ENCODE assay signal across 24 mouse cellular contexts in the genomic region with DNA sequence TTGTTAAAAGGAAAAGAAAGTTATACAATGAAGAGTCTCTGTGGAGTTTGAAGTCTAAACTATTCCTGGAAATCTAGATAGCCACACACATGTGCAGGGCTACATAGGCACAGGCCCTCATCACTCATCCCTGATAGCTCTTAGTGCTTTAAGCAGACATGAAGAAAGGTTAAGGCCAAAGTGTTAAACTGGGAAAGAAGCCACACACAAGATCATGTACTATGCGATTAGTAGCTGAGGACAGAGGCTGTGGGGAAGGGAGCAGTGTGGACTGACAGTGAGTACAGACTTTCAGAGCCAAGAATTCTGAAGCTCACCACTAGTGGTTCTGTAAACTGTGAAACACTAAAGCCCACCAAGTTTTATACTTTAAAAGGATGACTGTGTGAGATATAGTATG.
"Had no signal": no experiment of that assay in that cellular context is flagged by ENCODE, and none has a peak within 500 bp of the region (broad histone marks: within the 10 kb centered on the region; RNA-seq: fewer than 3 reads in every experiment).

No protein-coding gene starts in this region.

- H3K4me2 ChIP-seq: kidney, embryonic 15.5 days; limb, embryonic 12.5 days; limb, embryonic 15.5 days; liver, embryonic 11.5 days; lung, embryonic 14.5 days; midbrain, embryonic 12.5 days; midbrain, embryonic 15.5 days; neural tube, embryonic 12.5 days; neural tube, embryonic 15.5 days; stomach, embryonic 15.5 days had no signal

- H3K27me3 ChIP-seq: kidney, embryonic 15.5 days; limb, embryonic 12.5 days; limb, embryonic 15.5 days; midbrain, embryonic 12.5 days; midbrain, embryonic 15.5 days; neural tube, embryonic 12.5 days; neural tube, embryonic 15.5 days; stomach, embryonic 15.5 days had no signal

- H3K27ac ChIP-seq: kidney, embryonic 15.5 days; left cerebral cortex, adult 2 months; limb, embryonic 12.5 days; limb, embryonic 15.5 days; liver, embryonic 14.5 days; macrophage; midbrain, embryonic 12.5 days; midbrain, embryonic 15.5 days; neural tube, embryonic 12.5 days; neural tube, embryonic 15.5 days; stomach, embryonic 15.5 days had no signal

- H3K4me1 ChIP-seq: kidney, embryonic 15.5 days; limb, embryonic 12.5 days; limb, embryonic 15.5 days; midbrain, embryonic 12.5 days; midbrain, embryonic 15.5 days; neural tube, embryonic 12.5 days; neural tube, embryonic 15.5 days; stomach, embryonic 15.5 days had no signal

- ATAC-seq: liver, postnatal 0 days; lung, postnatal 0 days; midbrain, embryonic 15.5 days had no signal

- DNase-seq: kidney, postnatal 10 days; kidney, postnatal 36 days; layer of hippocampus, postnatal 36 days; left cerebral cortex, postnatal 4 days; liver, postnatal 0 days; lung, embryonic 14.5 days; right cerebral cortex, adult 18-20 months; right cerebral cortex, postnatal 14 days; right cerebral cortex, postnatal 4 days; spleen, adult 18-20 months; thymus, postnatal 36 days had no signal

- H3K4me3 ChIP-seq: kidney, embryonic 15.5 days; left cerebral cortex, adult 2 months; limb, embryonic 12.5 days; limb, embryonic 15.5 days; midbrain, embryonic 12.5 days; midbrain, embryonic 15.5 days; neural tube, embryonic 12.5 days; neural tube, embryonic 15.5 days; stomach, embryonic 15.5 days had no signal

- H3K9me3 ChIP-seq: kidney, embryonic 15.5 days; limb, embryonic 12.5 days; limb, embryonic 15.5 days; midbrain, embryonic 12.5 days; midbrain, embryonic 15.5 days; neural tube, embryonic 12.5 days; neural tube, embryonic 15.5 days; stomach, embryonic 15.5 days had no signal

- H3K9ac ChIP-seq: kidney, embryonic 15.5 days; limb, embryonic 12.5 days; limb, embryonic 15.5 days; liver, embryonic 14.5 days; liver, postnatal 0 days; lung, embryonic 14.5 days; midbrain, embryonic 12.5 days; midbrain, embryonic 15.5 days; neural tube, embryonic 12.5 days; neural tube, embryonic 15.5 days; stomach, embryonic 15.5 days had no signal
